Mouse (Mus musculus) heart, postnatal 0 days (tissue): ENCODE results near the gene Nkx2-3.

Experiments used
- CTCF ChIP-seq: IDR thresholded peaks from 2 replicates; pipeline ENCODE4 v1.5.1; 2016; ENCODE audit warnings: antibody characterized with exemption, control low read depth, low read depth
- EP300 ChIP-seq: IDR thresholded peaks from 2 replicates; pipeline ENCODE4 v1.6.1; 2016; ENCODE audit warnings: antibody characterized with exemption, low read depth

DNA sequence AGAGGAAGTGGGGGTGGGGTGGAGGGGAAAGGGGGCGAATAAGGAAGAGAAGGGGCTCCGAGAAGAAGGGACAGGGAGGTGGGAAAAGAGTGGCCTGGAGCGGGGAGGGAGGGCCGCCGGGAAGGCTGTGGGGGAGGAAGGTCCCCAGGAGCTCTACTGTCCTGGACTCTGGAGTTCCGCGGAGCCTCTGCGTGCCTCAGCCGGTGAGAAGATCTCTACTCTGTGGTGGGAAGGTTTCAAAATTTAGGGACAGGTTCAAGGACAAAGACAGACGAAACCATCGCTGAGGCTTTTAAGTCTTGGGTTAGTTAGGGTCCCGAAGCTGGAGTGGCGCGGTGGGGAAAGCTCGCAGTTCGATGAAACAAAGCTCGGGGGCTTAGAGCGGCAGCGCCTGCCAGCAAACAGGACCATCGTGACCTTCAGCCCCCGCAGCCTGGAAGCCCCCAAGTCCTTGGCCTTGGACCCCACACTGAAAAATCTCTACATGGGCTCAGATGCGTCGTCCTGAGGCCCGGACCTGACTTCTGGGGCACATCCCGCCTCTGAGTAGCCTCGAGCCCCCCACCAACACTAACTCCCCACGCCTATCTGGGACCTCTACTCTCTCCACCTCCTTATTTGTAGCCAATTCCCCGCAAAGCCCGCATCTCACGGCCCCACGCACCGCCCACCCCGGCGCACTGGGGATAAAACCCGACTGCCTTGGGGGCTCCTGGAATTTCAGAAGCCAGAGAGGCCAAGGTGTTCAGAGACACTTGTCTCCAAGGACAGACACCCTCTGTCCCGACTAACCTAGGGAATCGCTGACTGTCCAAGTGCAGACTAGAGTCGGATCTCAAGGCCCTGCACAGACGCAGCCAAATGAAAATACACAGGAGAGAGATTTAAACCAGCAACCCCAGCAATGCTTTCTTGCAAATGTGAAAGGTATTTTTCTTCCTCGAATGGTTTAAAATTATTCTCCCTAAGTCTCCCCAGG, 5.3 kb upstream of the Nkx2-3 start:
- TF ChIP-seq CTCF, result no peak
- no peak for TF ChIP-seq EP300
